Mouse (Mus musculus): ENCODE results near the gene Gpr31b.
"Not testable (repeated sequence)": the region's sequence is repeated elsewhere in the genome, so short reads cannot be mapped to it uniquely, and the experiment has no call there.

- TF ChIP-seq CTCF, EP300 (IDR thresholded peaks at IDR 0.05): not testable (repeated sequence)
Observed at GRCm38 (mm10) chr17:13006546-13006945, 45.5 kb downstream of the Gpr31b start, which contains the start of gene Sod2.
